Mouse (Mus musculus) liver, embryonic 11.5 days (tissue): ENCODE data around the gene Dcaf17. TPM values are rescaled to one million over a fixed set of nuclear protein-coding genes. Genes with fewer than 3 reads are reported as not detected.

Experiments used
- ATAC-seq: fragments of 200-750 bp; cut with Nextera tagmentation; replicated peaks from 2 replicates; pipeline ENCODE4 v1.8.0; 2017; ENCODE audit warnings: moderate number of reproducible peaks, mild to moderate bottlenecking, moderate TSS enrichment, moderate library complexity; ENCODE audit not compliant: low FRiP score
- DNase-seq: peaks from one replicate; pipeline ENCODE4 v3.0.0-alpha.2; 2017; ENCODE audit warnings: low spot score
- H3K27ac ChIP-seq: fragments of 300-500 bp; sonication (generic); 2 replicates; pipeline ENCODE4 v1.5.1; 2014; ENCODE audit warnings: mild to moderate bottlenecking, low read depth, low read length, control low read depth
- H3K27me3 ChIP-seq: fragments of 300-500 bp; sonication (generic); replicated peaks from 2 replicates; pipeline ENCODE4 v1.6.1; 2014; ENCODE audit warnings: low read length, mixed read lengths; ENCODE audit not compliant: control insufficient read depth, insufficient read depth
- H3K36me3 ChIP-seq: fragments of 300-500 bp; sonication (generic); 2 replicates; pipeline ENCODE4 v1.6.1; 2014; ENCODE audit warnings: mild to moderate bottlenecking, low read length, moderate library complexity, mixed read lengths; ENCODE audit not compliant: control insufficient read depth, insufficient read depth
- H3K4me1 ChIP-seq: fragments of 300-500 bp; sonication (generic); replicated peaks from 2 replicates; pipeline ENCODE4 v1.6.1; 2014; ENCODE audit warnings: low read length, mixed read lengths; ENCODE audit not compliant: control insufficient read depth, insufficient read depth
- H3K4me2 ChIP-seq: fragments of 300-500 bp; sonication (generic); 2 replicates; pipeline ENCODE4 v1.6.1; 2014; ENCODE audit warnings: mild to moderate bottlenecking, control low read depth, moderate library complexity
- H3K4me3 ChIP-seq: fragments of 300-500 bp; sonication (generic); 2 replicates; pipeline ENCODE4 v1.5.1; 2014; ENCODE audit warnings: low read depth, low read length, control low read depth
- H3K9ac ChIP-seq: fragments of 300-500 bp; sonication (generic); 2 replicates; pipeline ENCODE4 v1.6.1; 2014; ENCODE audit warnings: low read depth, low read length, control low read depth
- H3K9me3 ChIP-seq: fragments of 300-500 bp; sonication (generic); 2 replicates; pipeline ENCODE4 v1.6.1; 2016; ENCODE audit warnings: low read length, inconsistent platforms, mixed read lengths; ENCODE audit not compliant: control insufficient read depth
- WGBS: fragments of 180-500 bp; shearing (Covaris S2); extraction: QIAGEN DNeasy Blood & Tissue Kit; methylation state at CpG from one replicate; pipeline ENCODE4 v1.1.7; 2014; 5-methylcytosine and 5-hydroxymethylcytosine counted together
- polyA plus RNA-seq: library from polyadenylated mRNA; unstranded; fragments of >200 nt; fragmentation: Nextera tagmentation; extraction: Ambion mirVana; gene quantifications from 2 replicates; pipeline ENCODE4 v1.2.1, GENCODE M21; 2014

Dcaf17 gene
- polyA plus RNA-seq, 1 experiment from 2014 or later: 34.6 TPM

GRCm38 (mm10) chr2:71103292-71103680, 48.2 kb downstream of the Dcaf17 start:
- Histone ChIP-seq H3K9ac (no peak overlapping the region), H3K27me3 (no peaks in the 10 kb centered on the region), H3K4me3 (no peak overlapping the region), H3K4me2 (no peak overlapping the region), H3K27ac (no peak overlapping the region), H3K4me1 (no peaks in the 10 kb centered on the region), H3K9me3 (no peaks in the 10 kb centered on the region), H3K36me3 (no peaks in the 10 kb centered on the region)
- no peak for ATAC-seq
- WGBS: 63% methylated on average over 4 of the region's 4 CpGs
- no peak for DNase-seq

GRCm38 (mm10) chr2:71104696-71105095, 49.6 kb downstream of the Dcaf17 start:
- Histone ChIP-seq H3K27me3 (no peaks in the 10 kb centered on the region), H3K9ac (no peak overlapping the region)
- no peak for ATAC-seq

GRCm38 (mm10) chr2:71105469-71106215, 50.5 kb downstream of the Dcaf17 start:
- Histone ChIP-seq H3K9me3 (no peaks in the 10 kb centered on the region), H3K4me1 (no peaks in the 10 kb centered on the region), H3K4me2 (no peak overlapping the region), H3K27me3 (no peaks in the 10 kb centered on the region), H3K27ac (no peak overlapping the region), H3K9ac (no peak overlapping the region), H3K36me3 (no peaks in the 10 kb centered on the region), H3K4me3 (no peak overlapping the region)
- DNase-seq (no peak), ATAC-seq (no peak)
- 75% methylated on average over 14 of the region's 14 CpGs for WGBS

More at GRCm38 (mm10) chr2:71104696-71105095, 49.6 kb downstream of the Dcaf17 start:
- no peak overlapping the region for H3K4me2 ChIP-seq
- H3K27ac ChIP-seq: no peak overlapping the region
- no peak for DNase-seq
- H3K9me3 ChIP-seq: no peaks in the 10 kb centered on the region
- no peak overlapping the region for H3K4me3 ChIP-seq
- no peaks in the 10 kb centered on the region for H3K36me3 ChIP-seq
- WGBS: 59% methylated on average over 3 of the region's 3 CpGs
- no peaks in the 10 kb centered on the region for H3K4me1 ChIP-seq

- H3K9ac ChIP-seq: no peak overlapping the region
- no peaks in the 10 kb centered on the region for H3K27me3 ChIP-seq
- no peak overlapping the region for H3K4me2 ChIP-seq
- H3K9me3 ChIP-seq: no peaks in the 10 kb centered on the region
- DNase-seq (no peak), ATAC-seq (no peak)
- no peak overlapping the region for H3K27ac ChIP-seq
- no peak overlapping the region for H3K4me3 ChIP-seq
- H3K36me3 ChIP-seq: no peaks in the 10 kb centered on the region
- no peaks in the 10 kb centered on the region for H3K4me1 ChIP-seq
- WGBS: 84% methylated on average over 2 of the region's 2 CpGs
Measured at GRCm38 (mm10) chr2:71107225-71107624, 52.1 kb downstream of the Dcaf17 start.

GRCm38 (mm10) chr2:71108541-71108940, 53.4 kb downstream of the Dcaf17 start:
- Histone ChIP-seq H3K27ac (no peak overlapping the region), H3K4me3 (no peak overlapping the region), H3K9me3 (no peaks in the 10 kb centered on the region), H3K4me2 (no peak overlapping the region), H3K36me3 (no peaks in the 10 kb centered on the region), H3K9ac (no peak overlapping the region), H3K4me1 (no peaks in the 10 kb centered on the region), H3K27me3 (no peaks in the 10 kb centered on the region)
- WGBS: 73% methylated on average over 3 of the region's 3 CpGs
- no peak for DNase-seq
- no peak for ATAC-seq

- H3K9ac ChIP-seq: no peak overlapping the region
- DNase-seq (no peak), ATAC-seq (no peak)
- no peak overlapping the region for H3K4me2 ChIP-seq
- H3K9me3 ChIP-seq: no peaks in the 10 kb centered on the region
- no peak overlapping the region for H3K4me3 ChIP-seq
- no peaks in the 10 kb centered on the region for H3K36me3 ChIP-seq
- peaks cover 8% of the 10 kb centered on the region; the same call in 1 of the 2 replicates for H3K4me1 ChIP-seq
- no peak overlapping the region for H3K27ac ChIP-seq
- 82% methylated on average over 5 of the region's 6 CpGs for WGBS
- H3K27me3 ChIP-seq: peaks cover 16% of the 10 kb centered on the region
Measured at GRCm38 (mm10) chr2:71113489-71114171, 58.5 kb downstream of the Dcaf17 start.

GRCm38 (mm10) chr2:71116151-71116550, 61.0 kb downstream of the Dcaf17 start:
- Histone ChIP-seq H3K9me3 (no peaks in the 10 kb centered on the region), H3K4me1 (peaks cover 8% of the 10 kb centered on the region; the same call in 1 of the 2 replicates), H3K4me2 (no peak overlapping the region), H3K27ac (no peak overlapping the region), H3K27me3 (peaks cover 33% of the 10 kb centered on the region), H3K36me3 (no peaks in the 10 kb centered on the region), H3K4me3 (no peak overlapping the region), H3K9ac (no peak overlapping the region)
- 80% methylated on average over 4 of the region's 4 CpGs for WGBS
- ATAC-seq (no peak), DNase-seq (no peak)

- Histone ChIP-seq H3K9ac (peak within 1 kb of the TSS; percentile 65), H3K36me3 (no peaks in the 10 kb centered on the region), H3K4me1 (peaks cover 8% of the 10 kb centered on the region; the same call in 1 of the 2 replicates), H3K4me2 (peak within 1 kb of the TSS; percentile 89), H3K27ac (no peak within 1 kb of the TSS), H3K9me3 (no peaks in the 10 kb centered on the region), H3K27me3 (peaks cover 33% of the 10 kb centered on the region), H3K4me3 (peak within 1 kb of the TSS; percentile 56)
- DNase-seq: peak; percentile 56
- WGBS: 2% methylated on average over 60 of the region's 60 CpGs
- ATAC-seq: no peak
Measured at GRCm38 (mm10) chr2:71117797-71118708, 62.9 kb downstream of the Dcaf17 start, which contains the start of gene Cybrd1. Gene Cybrd1 (plus strand): TSS chr2:71117923.
